Mouse (Mus musculus) neutrophil, adult 59 days (primary cell): ENCODE measurements around the gene Zmym1. TPM values are rescaled to one million over a fixed set of nuclear protein-coding genes. Genes with fewer than 3 reads are reported as not detected.

Source experiments
- total RNA-seq, 2 experiments: library from RNA; stranded (reverse); gene quantifications; 1 replicate in 1 of 2; 2 replicates in 1 of 2; pipeline ENCODE4 v1.2.4; 2023

Zmym1 gene
- total RNA-seq: 1 to 10 TPM; 6.7 to 7.6 TPM

DNA sequence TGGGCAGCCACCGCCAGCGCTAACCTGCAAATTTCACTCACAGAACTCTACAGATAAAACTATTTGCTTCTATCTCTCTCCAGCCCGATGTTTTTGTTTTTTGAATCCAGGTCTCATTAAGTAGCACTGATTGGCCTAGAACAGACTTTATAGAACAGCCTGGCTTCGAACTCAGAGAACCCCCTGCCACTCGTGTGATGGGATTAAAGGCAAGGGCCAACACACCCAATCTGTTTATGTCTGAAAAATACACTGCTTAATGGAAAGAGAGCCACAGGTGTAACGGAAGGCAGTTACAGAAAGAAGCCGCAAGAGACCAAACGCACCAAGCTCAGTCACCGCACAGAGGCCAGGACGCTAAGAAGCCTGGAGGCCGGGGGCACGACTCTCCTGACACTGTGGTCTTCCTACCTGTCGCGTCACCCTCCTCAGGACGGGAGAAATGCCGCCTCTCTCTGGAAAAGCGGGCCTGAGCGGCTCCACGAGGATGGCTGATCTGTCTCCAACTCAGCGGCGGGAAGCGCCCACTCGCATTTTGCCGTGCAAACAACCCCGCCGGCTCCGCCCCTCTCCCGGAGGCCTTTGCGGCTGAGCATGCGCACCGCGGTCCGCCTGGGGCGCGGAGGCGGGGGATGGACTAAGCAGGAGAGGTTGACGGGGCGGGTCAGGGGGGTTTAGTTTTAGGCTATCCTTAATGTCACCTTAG is at the start of gene Zmym1:
TSS of gene Zmym1 (minus strand) at position 568 of the 706 bp plus-strand sequence.

GRCm38 (mm10) chr4:127076875-127077548 is 16.1 kb upstream of the Zmym1 start, which contains the start of gene Zmym6:
Gene Zmym6, plus strand, starts transcription at chr4:127077383.

DNA sequence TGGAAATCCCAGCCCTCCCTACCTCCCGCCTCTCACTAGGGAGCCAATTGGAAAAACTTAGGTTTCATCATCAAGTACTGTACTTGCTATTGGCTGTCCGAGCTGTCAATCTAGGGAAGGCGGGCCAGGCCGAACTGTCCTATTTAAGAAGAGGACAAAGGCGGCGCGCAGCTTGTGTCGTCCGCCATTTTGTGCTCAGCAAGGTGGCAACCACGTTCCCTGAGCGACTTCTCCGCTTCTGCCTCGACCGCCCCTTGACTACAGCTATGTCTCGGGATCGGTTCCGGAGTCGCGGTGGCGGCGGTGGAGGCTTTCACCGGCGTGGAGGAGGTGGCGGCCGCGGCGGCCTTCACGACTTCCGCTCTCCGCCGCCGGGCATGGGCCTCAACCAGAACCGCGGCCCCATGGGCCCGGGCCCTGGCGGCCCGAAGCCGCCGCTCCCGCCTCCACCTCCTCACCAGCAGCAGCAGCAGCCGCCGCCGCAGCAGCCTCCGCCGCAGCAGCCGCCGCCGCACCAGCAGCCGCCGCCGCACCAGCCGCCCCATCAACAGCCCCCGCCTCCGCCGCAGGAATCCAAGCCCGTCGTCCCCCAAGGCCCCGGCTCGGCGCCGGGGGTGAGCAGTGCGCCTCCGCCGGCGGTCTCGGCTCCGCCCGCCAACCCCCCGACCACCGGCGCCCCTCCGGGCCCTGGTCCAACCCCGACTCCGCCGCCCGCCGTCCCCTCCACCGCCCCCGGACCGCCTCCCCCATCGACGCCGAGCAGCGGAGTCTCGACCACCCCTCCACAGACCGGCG is 39.6 kb downstream of the Zmym1 start, which contains the start of gene Sfpq:
TSS of gene Sfpq (plus strand) at position 174 of the 795 bp plus-strand sequence.

Other genes with a start within 250 kb of the Zmym1 start
- gene Zmym4, start 93.0 kb downstream of the Zmym1 start, total RNA-seq: 10 to 100 TPM; 10.3 to 12.3 TPM
- gene Sfpq, start 39.8 kb downstream of the Zmym1 start, total RNA-seq: 100 to 1,000 TPM; 348 to 397 TPM
- 1 to 10 TPM; 5.9 to 9.3 TPM for gene Zmym6, start 16.2 kb upstream of the Zmym1 start, total RNA-seq
- gene Tmem35b, start 62.5 kb upstream of the Zmym1 start, total RNA-seq: 1 to 10 TPM; 4.7 TPM
- under 1 TPM in 1 of 2 experiments, not detected in 1; 0.33 TPM for gene Dlgap3, start 108.1 kb upstream of the Zmym1 start, total RNA-seq
- gene Smim12, start 182.6 kb upstream of the Zmym1 start, total RNA-seq: 10 to 100 TPM; 20.0 to 23.5 TPM